Mouse (Mus musculus) R1 (cell line): Measurements from ENCODE around the gene Rps6kb2.

Experiments used
- DNase-seq: peaks from one replicate; pipeline ENCODE4 v3.0.0-alpha.2; 2018; ENCODE audit warnings: low read depth, low spot score

Gene Rps6kb2

DNA sequence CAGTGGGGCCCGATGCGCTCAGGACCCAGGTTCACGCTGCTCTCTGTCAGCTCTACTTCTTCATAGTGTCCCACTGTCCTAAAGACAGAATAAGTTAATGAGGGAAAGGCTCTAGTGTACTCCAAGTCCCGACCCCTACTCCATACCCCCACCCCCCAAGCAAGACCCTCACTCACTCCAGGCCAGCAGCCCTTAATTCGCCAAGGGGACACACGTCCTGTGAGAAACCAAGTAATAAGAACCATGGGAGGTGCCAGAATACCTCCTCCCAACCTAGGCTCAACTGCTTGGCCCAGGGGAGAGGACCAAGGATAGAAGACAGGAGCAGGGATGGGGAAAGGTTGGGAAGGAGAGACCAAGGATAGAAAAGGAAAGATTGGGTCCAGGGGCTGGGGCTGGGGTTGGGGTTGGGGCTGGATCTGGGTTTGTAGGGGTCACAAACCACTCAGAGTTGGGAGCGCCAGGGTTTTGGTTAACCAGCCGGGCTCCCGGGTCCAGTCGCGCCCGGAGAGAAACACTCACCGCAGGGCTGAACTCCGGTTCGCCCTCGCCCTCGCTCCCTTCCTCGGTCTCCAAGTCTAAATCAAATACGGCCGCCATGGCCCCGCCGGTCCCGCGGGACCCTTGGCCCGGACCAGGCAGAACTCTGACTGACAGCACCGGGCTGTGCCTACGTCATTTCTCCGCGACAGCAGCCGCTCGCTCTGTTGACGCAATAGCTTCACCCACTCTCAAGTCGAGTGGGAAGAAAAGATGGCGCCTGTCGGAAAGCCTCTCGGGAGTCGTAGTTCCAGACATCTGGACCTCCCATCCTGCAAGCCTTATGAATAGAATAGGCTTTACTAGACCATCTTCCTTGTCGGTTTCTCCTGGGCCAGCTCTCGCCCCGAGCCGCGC lies at the start of gene Rps6kb2:
Gene Rps6kb2 (minus strand): TSS at position 709 of the 897 bp plus-strand sequence.
- DNase-seq, result peak; percentile 97

GRCm38 (mm10) chr19:4211891-4212588 lies 48.9 kb upstream of the Rps6kb2 start:
- DNase-seq, result no peak

- no peak for DNase-seq
Observed at GRCm38 (mm10) chr19:4208563-4208962, 45.4 kb upstream of the Rps6kb2 start.

DNA sequence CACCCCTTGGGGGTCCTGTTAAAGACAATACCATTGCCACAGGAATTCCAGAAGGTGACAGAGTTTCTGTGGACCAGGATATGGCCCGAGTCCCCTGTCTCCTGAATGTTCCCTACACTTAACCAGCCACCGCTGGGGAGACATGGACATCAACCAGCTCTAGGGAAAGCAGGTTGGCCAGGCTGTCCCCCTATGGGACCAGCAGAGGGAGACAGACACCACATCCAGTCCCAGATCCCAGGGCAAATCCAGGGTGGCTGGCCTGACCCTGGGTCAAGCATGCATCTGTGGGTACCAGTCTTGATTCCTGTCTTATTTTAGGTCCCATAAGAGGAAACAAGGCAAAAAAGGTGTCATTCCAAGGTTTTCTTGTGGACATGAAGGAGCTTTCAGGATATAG lies 43.8 kb upstream of the Rps6kb2 start:
- peak; percentile 72 for DNase-seq

DNA sequence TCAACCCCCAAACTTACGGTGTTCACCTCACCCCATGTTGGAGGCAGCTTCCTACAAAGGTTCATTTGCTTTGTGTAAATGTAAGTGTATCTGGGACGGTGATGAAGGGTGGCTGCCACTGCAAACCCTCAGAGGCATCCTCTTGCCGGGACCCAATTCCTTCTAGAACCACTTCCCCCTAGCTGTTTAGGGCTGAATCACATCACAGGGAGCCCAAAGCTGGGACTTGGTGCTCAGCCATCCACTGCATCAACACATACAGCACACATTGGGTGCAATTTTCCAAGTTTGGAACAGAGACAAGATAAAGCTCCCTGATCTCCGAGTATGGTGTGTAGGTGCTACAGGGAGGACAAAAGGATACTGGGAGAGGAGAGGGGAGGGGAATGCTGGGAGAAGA lies 41.7 kb upstream of the Rps6kb2 start:
- DNase-seq, result no peak

DNA sequence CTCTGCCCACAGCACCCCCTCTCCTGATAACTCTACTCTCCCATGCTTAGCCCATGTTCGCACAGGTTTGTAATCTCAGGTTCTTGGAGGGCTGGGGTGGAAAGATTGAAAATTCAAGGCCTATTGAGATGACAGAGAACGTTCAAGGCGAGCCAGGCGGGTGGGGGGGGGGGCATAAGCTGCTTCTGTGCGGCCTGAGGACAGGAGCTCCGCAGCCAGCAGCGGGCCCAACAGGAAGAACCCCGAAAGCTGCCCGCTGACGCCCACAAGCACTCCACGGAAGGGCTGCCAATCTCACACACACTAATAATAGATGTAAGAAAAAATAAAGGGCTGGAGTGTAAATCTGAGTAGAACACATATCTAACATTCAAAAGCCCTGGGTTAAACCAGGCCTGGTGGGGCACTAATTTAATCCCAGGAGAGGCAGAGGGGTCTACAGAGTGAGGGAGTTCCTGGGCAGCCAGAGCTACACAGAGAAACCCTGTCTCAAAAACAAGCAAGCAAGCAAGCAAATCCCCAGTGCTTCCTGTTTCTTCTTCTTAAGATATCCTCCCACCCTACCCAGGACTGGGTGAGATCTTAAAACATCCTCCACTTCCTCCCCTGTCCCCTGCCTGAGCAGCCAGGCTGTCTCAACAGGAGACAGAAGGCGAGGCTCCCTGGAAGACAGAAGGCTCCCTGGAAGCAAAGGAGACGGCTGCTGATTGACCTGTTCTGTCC lies 40.6 kb upstream of the Rps6kb2 start:
- no peak for DNase-seq

DNA sequence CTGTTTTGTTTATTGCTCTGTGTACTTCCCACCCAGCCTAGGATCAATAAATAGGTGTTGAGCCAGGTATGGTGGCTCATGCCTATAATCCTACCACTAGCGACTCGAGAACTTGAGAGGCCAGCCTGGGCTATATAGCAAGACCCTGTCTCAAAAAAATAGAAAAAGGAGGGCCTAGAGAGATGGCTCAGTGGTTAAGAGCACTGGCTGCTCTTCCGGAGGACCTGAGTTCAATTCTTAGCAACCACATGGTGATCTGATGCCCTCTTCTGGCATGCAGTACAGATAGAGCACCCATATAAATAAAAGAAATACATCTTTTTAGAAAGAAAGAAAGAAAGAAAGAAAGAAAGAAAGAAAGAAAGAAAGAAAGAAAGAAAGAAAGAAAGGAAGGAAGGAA lies 40.0 kb upstream of the Rps6kb2 start:
- DNase-seq, result no peak

GRCm38 (mm10) chr19:4202149-4202548 lies 39.0 kb upstream of the Rps6kb2 start:
- DNase-seq, result no peak

- DNase-seq, result peak; percentile 99
Observed at GRCm38 (mm10) chr19:4201291-4201909, 38.2 kb upstream of the Rps6kb2 start, which contains the start of gene Rad9a. Gene Rad9a, minus strand, starts transcription at chr19:4201662.

- no peak for DNase-seq
Observed at GRCm38 (mm10) chr19:4197180-4197579, 34.0 kb upstream of the Rps6kb2 start.

- DNase-seq, result no peak
Observed at GRCm38 (mm10) chr19:4196548-4196947, 33.4 kb upstream of the Rps6kb2 start.

DNA sequence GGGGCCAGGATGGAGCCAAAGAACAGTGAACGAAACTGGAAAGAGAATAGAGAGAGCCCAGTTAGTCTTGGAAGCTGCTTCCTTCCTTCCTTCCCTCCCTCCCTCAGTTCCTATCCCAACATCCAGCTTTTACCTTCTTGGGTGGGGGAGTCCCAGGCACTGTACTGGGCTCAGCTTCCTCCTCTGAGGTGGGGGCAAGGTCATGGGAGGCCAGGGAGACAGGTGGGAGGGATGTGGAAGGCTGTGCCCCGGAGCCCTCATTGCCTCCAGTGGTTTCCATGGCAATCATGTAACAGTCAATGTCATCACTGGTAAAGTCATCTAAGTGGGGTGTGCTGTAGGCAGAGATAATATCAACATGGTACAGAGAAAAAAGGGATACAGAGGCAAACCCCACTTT lies 32.9 kb upstream of the Rps6kb2 start:
- DNase-seq, result no peak

DNA sequence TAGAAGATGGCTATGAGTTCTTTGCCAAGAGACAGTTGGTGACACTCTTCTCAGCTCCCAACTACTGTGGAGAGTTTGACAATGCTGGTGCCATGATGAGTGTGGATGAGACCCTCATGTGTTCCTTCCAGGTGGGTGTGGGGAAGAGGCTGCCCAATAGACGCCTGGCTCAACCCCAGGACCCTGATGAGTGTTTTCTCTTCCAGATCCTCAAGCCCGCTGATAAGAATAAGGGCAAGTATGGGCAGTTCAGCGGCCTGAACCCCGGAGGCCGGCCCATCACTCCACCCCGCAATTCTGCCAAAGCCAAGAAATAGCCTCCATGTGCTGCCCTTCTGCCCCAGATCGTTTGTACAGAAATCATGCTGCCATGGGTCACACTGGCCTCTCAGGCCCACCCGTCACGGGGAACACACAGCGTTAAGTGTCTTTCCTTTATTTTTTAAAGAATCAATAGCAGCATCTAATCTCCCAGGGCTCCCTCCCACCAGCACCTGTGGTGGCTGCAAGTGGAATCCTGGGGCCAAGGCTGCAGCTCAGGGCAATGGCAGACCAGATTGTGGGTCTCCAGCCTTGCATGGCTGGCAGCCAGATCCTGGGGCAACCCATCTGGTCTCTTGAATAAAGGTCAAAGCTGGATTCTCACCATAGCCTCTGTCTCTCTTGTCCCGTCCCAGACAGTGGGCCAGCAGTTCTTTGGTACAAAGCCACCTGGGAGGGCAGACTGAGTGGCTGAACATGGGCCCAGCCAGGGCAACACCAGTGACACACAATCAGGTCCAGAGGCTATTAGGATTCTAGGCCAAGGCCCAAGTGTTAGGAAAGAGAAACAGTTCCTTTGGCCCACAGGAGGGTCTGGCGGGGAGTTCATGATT lies 31.9 kb upstream of the Rps6kb2 start:
- DNase-seq, result no peak

DNA sequence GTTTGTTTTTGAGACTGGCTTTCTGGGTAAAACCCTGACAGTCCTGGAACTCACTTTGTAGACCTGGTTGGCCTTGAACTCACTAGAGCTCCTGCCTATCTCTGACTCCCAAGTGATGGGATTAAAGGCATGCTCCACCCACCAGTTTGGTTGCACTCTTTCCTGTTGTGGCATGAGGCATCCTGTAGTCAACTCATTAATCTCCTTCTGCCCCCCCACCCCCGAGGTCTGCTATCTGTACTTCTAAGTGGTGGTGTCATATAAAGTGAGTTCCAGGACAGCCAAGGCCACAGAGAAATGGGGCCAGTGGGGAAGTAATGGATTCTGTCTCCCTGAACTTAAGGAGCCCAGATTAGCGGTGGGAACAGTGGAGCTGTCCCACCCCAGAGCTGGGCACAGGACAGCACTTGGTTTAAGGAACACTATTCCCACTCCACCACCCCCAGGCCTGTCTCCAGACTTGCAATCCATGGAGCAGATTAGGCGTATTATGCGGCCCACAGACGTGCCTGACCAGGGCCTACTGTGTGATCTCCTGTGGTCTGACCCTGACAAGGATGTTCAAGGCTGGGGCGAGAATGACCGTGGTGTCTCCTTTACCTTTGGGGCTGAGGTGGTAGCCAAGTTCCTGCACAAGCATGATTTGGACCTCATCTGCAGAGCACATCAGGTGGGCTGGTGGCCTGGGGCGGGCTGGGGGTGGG lies 31.0 kb upstream of the Rps6kb2 start:
- DNase-seq, result no peak

GRCm38 (mm10) chr19:4193129-4193528 lies 30.0 kb upstream of the Rps6kb2 start:
- no peak for DNase-seq

DNA sequence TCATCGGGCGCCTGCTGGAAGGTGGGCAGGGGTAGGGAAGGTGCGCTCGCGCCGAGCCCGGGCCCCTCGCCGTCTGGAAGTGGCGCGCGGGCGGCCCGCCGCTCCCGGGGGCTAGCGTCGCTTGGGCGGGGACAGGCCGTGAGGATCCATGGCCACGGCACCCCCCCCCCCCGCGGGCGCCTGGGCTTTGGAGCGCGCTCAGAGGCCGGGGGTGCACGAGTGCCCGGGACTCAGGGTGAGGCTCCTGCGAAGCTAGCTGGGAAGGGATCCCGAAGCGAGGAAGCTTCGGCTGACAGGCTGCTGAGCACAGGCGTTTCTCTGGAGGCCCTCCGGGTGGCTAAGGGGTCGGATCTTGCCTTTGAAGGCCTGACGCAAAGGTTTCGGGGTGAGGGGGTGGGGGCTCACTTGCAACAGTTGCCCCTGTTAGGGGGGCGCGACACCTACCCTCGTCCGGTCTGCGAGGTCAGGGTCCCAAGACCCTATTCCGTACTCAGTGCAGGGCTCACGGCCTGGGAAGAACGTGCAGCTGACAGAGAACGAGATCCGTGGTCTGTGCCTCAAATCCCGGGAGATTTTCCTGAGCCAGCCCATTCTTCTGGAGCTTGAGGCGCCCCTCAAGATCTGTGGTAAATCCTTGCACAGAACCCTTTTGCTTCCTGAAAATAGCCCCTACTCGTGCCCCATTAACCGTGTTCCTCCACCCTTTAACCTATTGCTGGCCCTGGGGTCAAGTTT lies 29.3 kb upstream of the Rps6kb2 start:
- DNase-seq, result peak; percentile 52

DNA sequence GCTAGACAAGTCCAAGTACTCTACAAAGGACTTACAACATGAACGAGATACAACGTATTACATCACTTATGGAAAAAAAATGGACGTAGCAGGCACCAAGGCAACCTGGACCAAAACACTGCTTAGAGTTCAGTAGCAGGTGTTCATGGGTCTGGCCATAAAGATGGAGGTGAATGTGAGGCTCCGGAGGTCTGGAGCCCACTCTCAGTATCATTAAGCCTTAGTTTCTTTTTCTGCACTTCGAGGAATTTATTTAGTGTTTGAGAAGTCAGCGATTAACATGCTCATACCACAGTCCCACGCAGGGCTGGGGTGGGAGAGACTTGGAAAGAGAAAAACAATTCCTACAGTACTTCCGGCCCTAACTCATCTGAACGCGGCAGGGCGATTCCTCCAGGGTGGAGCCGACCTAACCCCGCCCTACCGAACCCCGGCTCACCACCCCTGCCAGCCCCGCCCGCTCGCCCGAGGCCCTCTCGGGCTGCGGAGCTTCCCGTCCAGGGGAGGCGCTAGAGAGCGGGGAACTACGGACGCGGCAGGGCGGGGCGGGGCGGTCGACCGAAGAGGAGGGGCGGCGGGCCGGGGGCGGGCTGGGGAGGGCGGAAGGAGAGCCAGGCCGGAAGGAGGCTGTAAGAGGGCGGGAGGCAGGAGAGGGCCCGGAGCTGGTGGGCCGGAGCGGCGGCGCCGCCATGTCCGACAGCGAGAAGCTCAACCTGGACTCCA lies 28.5 kb upstream of the Rps6kb2 start, which contains the start of gene Ppp1ca:
Gene Ppp1ca (plus strand): TSS at position 538 of the 723 bp plus-strand sequence.
- DNase-seq, result peak; percentile 94

GRCm38 (mm10) chr19:4190831-4191334 lies 27.7 kb upstream of the Rps6kb2 start, which contains the start of gene Tbc1d10c:
Gene Tbc1d10c, minus strand, starts transcription at chr19:4191284.
- DNase-seq, result no peak
